Mouse (Mus musculus): Measurements from ENCODE around the gene Ifnab. TPM values are rescaled to one million over a fixed set of nuclear protein-coding genes. Genes with fewer than 3 reads are reported as not detected.

Ifnab gene
- polyA plus RNA-seq (2016; fragmentation: Nextera tagmentation; extraction: Ambion mirVana) = not detected in 2 replicates

DNA sequence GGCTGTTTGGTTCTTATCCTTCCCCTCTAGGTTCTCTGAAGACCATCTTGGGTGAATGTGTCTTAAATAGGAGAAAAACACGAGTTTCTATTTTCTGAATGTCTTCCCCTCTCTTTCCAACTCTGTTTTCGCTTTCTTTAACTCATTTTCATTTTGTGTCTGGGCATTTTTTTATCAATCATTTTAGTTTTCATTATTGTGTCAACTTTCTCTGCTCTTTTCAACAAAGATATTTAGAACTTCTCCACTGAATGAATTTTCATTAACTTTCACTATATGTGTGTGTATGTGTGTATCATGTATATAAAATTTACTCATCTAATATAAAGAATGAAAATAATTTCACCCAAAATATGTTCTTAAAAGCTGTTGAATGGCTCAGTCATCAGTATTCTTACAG lies at the start of gene Ifnab:
Gene Ifnab (minus strand): TSS at position 101 of the 400 bp plus-strand sequence.
- H3K4me1 ChIP-seq = no peaks in the 10 kb centered on the region
- no peak for ATAC-seq (ENCODE audit: low FRiP score)
- H3K9me3 ChIP-seq = no peaks in the 10 kb centered on the region
- H3K27ac ChIP-seq = no peak within 1 kb of the TSS
- H3K27me3 ChIP-seq = peaks cover 4% of the 10 kb centered on the region; the same call in 1 of the 2 replicates
- H3K9ac ChIP-seq = no peak within 1 kb of the TSS
- no peaks in the 10 kb centered on the region for H3K36me3 ChIP-seq (replicated peaks)
- 83% methylated on average over 2 of the region's 2 CpGs for WGBS
- no peak within 1 kb of the TSS for H3K4me3 ChIP-seq (replicated peaks)
- H3K4me2 ChIP-seq = no peak within 1 kb of the TSS

DNA sequence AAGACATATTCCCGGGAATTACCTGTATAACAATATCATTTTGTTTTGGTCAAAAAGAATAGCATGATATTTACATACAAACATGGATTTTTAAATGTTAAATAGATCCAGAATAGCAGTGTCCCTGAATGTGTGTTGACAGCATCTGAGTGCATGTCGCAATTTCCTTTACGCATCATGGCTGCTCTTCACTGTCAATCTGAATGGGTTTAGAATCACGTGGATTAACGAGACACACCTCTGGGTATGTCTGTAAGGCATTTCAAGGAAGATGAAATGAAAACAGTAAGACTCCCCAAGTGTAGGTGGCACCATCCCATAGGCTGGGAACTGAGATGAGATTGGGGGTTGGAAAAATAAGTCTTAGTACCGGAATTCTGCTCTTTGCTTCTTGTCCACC lies 47.9 kb upstream of the Ifnab start:
- H3K4me2 ChIP-seq = no peak overlapping the region
- WGBS = 93% methylated on average over 6 of the region's 6 CpGs
- H3K27ac ChIP-seq = no peak overlapping the region
- no peaks in the 10 kb centered on the region for H3K4me1 ChIP-seq
- H3K9me3 ChIP-seq = no peaks in the 10 kb centered on the region
- no peaks in the 10 kb centered on the region for H3K27me3 ChIP-seq
- no peak for ATAC-seq (ENCODE audit: low FRiP score)
- H3K9ac ChIP-seq = no peak overlapping the region
- H3K36me3 ChIP-seq (replicated peaks) = no peaks in the 10 kb centered on the region
- no peak overlapping the region for H3K4me3 ChIP-seq (replicated peaks)

DNA sequence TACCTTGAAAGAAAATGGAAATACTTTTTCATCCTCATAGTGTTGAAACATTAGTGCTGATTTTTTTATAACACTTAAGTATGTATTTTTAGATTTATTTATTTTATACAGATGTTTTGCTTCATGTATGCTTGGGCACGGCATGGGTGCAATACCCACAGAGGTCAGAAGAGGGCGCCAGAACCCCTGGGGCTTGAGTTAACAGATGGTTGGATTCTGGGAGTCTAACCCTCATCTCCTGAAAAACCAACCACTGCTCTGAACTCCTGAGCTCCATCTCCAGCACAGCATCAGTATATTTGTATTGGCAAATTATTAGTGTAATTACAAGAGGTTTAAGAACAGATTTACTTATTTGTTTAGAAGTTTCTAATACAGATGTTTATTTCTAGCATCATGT lies 47.3 kb upstream of the Ifnab start:
- WGBS = 0% methylated on average over 2 of the region's 2 CpGs
- Histone ChIP-seq H3K4me2 (no peak overlapping the region), H3K9me3 (no peaks in the 10 kb centered on the region), H3K27ac (no peak overlapping the region), H3K27me3 (no peaks in the 10 kb centered on the region), H3K36me3 (replicated peaks) (no peaks in the 10 kb centered on the region), H3K9ac (no peak overlapping the region), H3K4me3 (replicated peaks) (no peak overlapping the region), H3K4me1 (no peaks in the 10 kb centered on the region)
- ATAC-seq (ENCODE audit: low FRiP score) = 0 out of 2 replicates have a peak, but pooled peaks have one; percentile 17

DNA sequence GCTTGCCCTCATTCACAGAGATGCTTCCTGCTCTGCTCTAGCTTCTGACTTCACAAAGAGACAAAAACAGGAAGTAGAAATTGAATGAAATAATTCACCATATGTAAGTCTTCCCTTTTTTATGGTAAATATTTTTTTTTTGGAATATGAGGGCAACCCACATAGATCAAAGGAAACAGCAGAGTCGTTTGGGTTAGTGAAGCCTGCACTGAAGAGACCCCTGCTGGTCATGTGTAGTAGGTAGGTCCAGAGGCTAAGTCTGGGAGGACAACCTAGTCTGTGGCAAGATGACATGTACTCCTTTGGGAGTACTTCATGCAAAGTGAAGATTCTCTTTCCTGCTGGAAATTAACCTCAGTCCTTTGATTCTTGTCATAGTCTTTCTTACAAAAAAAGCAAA lies 36.2 kb upstream of the Ifnab start:
- Histone ChIP-seq H3K4me3 (replicated peaks) (no peak overlapping the region), H3K27me3 (peaks cover 6% of the 10 kb centered on the region; the same call in 1 of the 2 replicates), H3K36me3 (replicated peaks) (no peaks in the 10 kb centered on the region), H3K9me3 (no peaks in the 10 kb centered on the region), H3K27ac (no peak overlapping the region), H3K4me2 (no peak overlapping the region), H3K4me1 (no peaks in the 10 kb centered on the region), H3K9ac (no peak overlapping the region)
- no peak for ATAC-seq (ENCODE audit: low FRiP score)
- 0% methylated on average over 1 of the region's 1 CpGs for WGBS

DNA sequence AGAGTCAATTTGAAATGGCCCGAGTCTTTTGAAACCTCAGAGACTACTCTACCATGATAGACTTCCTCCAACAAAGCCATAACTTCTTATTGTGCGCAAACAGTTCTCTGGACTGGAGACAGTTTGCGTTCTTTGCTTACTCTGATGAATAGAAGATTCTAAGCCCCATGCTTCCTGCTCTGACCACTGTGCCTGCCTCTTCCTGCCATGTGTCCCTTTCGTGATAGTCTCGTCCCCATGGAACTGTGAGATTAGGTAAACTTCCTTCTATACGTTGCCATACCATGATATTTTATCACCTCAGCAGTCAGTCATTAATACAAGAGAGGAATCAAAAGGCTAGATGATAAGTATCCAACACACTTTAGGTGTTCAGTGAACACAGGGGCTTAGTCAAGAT lies 35.6 kb upstream of the Ifnab start:
- 91% methylated on average over 6 of the region's 6 CpGs for WGBS
- Histone ChIP-seq H3K36me3 (replicated peaks) (no peaks in the 10 kb centered on the region), H3K4me3 (replicated peaks) (no peak overlapping the region), H3K9ac (no peak overlapping the region), H3K9me3 (no peaks in the 10 kb centered on the region), H3K4me2 (no peak overlapping the region), H3K27ac (no peak overlapping the region), H3K4me1 (no peaks in the 10 kb centered on the region), H3K27me3 (peaks cover 6% of the 10 kb centered on the region; the same call in 1 of the 2 replicates)
- ATAC-seq (ENCODE audit: low FRiP score) = no peak

DNA sequence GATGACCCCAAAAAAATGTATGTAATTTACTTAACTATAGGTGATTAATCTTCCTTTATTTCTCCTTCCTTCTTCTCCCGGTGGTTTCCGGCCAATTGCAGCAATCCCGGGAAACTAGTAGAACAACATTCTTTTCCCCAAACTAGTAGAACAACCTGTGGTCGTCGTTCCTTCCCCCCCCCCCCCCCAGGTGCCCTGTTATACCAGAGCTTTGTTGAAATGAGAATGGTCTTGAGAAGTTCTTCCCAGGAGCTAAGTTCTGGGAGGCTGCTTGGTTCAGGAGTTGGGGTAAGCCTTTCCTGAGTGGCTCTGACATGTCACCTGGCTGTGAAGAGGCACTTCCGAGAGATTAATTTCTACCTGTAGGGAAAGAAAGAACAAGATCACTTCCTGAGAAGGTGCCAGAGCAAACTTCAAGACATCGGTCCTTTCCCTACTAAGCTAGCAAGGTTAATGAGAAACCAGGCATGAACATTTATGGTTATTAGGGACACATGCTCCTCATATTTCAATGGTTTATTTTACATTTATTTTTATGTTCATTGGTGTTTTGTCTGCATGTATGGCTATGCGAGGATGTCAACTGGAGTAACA lies 32.4 kb upstream of the Ifnab start:
- Histone ChIP-seq H3K4me2 (no peak overlapping the region), H3K4me3 (replicated peaks) (no peak overlapping the region), H3K4me1 (peaks cover 26% of the 10 kb centered on the region), H3K9me3 (no peaks in the 10 kb centered on the region), H3K9ac (no peak overlapping the region), H3K36me3 (replicated peaks) (peaks cover 13% of the 10 kb centered on the region), H3K27me3 (peaks cover 5% of the 10 kb centered on the region; the same call in 1 of the 2 replicates), H3K27ac (no peak overlapping the region)
- ATAC-seq (ENCODE audit: low FRiP score) = no peak
- 71% methylated on average over 8 of the region's 8 CpGs for WGBS

DNA sequence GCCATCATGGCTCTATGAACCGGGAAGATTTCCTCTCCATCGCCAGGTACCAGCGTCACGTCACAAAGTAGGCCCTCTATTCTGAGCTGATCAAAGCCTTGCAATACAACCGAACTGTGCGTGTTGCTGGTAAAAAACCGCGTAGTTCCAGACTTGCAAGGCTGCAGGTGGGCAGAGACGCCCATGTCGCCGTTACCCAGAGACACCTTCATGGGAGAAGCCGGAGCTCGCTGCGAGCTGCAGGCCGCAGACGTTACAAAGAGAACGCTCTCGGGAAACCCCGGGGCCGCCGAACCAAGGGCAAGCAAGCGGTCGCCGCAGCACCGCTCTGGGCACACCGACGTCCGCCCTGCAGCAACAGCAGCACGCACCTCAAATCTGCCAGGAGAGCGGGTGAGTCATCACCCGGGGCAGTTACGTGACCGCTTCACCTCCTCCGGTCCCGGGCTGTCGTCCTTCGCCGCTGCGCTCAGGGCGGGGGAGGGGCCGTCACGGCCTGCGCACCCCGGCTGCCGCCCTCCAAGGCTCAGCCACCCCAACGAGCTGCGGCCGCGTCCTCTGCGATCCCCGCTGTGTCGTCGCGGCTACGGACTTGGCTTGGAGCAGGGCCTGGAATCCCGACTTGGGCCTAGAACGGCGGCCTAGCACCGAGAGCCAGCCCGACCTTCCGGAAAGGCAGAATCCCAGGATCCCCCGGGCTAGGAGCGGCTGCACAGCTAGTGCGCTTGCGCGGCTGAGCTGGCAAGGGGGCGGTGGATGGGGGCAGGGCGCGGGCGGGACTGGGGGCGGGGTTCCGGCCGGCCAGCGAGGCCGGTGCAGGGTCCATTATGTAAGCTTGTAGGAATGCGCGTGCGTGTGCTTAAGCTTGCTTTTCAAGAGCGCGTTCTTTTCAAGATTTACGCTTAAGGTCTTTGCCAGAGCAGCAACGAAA lies 30.9 kb upstream of the Ifnab start, which contains the start of the genes Gm26566 and Klhl9:
Gene Gm26566 (plus strand): TSS at position 15 of the 931 bp plus-strand sequence.
Gene Klhl9 (minus strand): TSS at position 675 of the 931 bp plus-strand sequence.
- Histone ChIP-seq H3K36me3 (replicated peaks) (peaks cover 20% of the 10 kb centered on the region), H3K27ac (peak within 1 kb of the TSS; percentile 96), H3K4me1 (peaks cover 32% of the 10 kb centered on the region), H3K4me2 (peak within 1 kb of the TSS; percentile 81), H3K9me3 (no peaks in the 10 kb centered on the region), H3K27me3 (no peaks in the 10 kb centered on the region), H3K9ac (peak within 1 kb of the TSS; percentile 96), H3K4me3 (replicated peaks) (peak within 1 kb of the TSS; percentile 91)
- WGBS = under 1% methylated on average over 82 of the region's 82 CpGs
- ATAC-seq (ENCODE audit: low FRiP score) = peak; percentile 97

DNA sequence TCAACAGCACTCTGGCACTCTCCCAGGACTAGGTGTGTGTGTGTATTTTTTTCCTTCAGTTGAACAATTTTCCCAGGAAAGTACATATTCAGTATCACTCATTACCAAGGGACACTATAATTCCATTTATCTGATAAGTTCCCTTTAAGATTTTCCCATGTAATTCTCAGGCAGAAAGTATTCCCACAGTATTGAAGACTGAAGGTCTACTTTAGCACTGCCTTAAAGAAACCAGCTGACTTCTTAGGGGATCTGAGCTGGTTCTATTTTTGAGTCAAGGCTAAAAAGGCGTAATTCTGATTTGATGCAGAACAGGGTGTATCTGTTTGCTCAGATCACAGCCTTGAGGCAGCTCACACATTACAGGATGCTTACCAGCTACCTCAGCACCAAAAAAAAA lies 27.6 kb upstream of the Ifnab start:
- Histone ChIP-seq H3K4me1 (peaks cover 32% of the 10 kb centered on the region), H3K36me3 (replicated peaks) (peaks cover 41% of the 10 kb centered on the region), H3K9ac (no peak overlapping the region), H3K27ac (no peak overlapping the region), H3K4me2 (peak overlapping the region; percentile 49), H3K27me3 (no peaks in the 10 kb centered on the region), H3K4me3 (replicated peaks) (peak overlapping the region; percentile 23), H3K9me3 (no peaks in the 10 kb centered on the region)
- ATAC-seq (ENCODE audit: low FRiP score) = no peak
- WGBS = 72% methylated on average over 1 of the region's 1 CpGs

DNA sequence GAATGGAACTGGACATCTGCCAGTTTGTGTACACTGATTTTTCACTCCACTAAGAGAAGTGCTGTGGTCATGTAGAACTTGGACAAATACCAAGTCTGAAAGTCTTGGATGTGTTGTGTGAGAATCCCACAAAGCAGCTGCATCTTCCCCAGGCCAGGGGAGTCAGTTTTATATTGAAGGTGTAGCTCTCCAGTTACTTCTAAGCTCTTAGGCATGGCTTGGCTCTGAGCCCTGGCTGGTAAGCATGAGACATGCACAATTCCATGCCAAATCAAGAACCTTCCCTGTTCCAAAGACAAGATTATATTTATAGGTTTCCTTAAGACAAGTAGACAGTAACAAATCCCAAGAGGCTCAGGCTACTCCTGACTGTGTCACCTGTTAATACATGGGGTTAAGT lies 23.9 kb upstream of the Ifnab start:
- H3K27me3 ChIP-seq = no peaks in the 10 kb centered on the region
- no peak overlapping the region for H3K4me3 ChIP-seq (replicated peaks)
- peaks cover 37% of the 10 kb centered on the region for H3K36me3 ChIP-seq (replicated peaks)
- no peak overlapping the region for H3K4me2 ChIP-seq
- peaks cover 18% of the 10 kb centered on the region for H3K4me1 ChIP-seq
- no peak overlapping the region for H3K27ac ChIP-seq
- ATAC-seq (ENCODE audit: low FRiP score) = no peak
- H3K9ac ChIP-seq = no peak overlapping the region
- no peaks in the 10 kb centered on the region for H3K9me3 ChIP-seq

DNA sequence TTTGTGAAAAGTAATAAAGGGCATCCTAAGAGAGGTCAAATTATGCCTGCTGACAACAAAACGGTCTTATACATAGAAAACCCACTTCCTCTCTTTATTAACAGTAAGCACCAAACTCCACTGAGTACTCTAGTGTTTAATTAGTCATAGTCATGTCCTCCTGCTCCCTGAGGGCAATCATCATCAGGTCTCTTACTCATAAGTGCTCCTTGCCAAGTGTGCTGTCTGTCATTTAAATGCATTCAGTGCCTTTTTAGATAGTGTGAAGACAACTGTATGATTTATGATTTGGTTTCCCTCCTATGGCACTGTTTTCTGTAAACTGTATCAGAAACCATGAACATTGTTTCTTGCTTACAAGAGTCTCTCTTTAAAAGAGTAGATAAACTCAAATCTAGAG lies 23.1 kb upstream of the Ifnab start:
- peaks cover 39% of the 10 kb centered on the region for H3K36me3 ChIP-seq (replicated peaks)
- no peak overlapping the region for H3K4me3 ChIP-seq (replicated peaks)
- H3K4me1 ChIP-seq = peaks cover 13% of the 10 kb centered on the region
- no peak overlapping the region for H3K9ac ChIP-seq
- no peak for ATAC-seq (ENCODE audit: low FRiP score)
- 97% methylated on average over 1 of the region's 1 CpGs for WGBS
- no peak overlapping the region for H3K27ac ChIP-seq
- H3K4me2 ChIP-seq = no peak overlapping the region
- H3K9me3 ChIP-seq = no peaks in the 10 kb centered on the region
- no peaks in the 10 kb centered on the region for H3K27me3 ChIP-seq

DNA sequence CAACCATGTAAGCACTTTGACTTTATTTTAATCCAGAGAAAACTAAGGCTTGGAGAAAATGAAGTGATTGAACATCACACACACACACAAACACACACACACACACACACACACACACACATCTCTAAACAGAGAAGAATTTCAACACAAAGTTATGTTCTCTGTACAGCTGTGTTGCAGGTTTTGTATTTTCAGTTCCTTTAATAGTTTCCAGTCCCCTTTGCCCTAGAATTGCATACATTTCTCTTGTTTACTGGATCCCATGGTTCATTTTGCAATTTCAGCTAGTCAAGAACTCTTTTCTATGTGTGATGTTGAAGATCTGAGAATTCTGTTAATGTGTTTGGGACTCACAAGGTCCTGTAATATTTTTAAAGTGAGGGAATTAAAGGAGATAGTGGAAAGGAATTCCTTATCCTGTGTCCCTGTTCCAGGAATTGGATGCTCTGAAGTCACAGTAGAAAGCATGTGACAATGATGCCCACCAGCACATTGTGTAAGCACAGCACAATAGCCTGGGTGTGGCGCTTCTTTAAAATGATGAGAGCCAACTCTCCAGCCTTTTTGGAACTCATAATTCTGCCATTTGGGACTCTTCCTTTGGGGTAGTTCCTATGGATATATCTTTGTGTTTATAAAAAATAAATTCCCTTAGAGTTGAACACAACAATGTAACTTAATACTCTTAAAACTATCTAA lies 16.1 kb upstream of the Ifnab start:
- 0 out of 2 replicates have a peak, but pooled peaks cover 3% of the 10 kb centered on the region for H3K36me3 ChIP-seq (replicated peaks)
- no peaks in the 10 kb centered on the region for H3K27me3 ChIP-seq
- no peak for ATAC-seq (ENCODE audit: low FRiP score)
- no peaks in the 10 kb centered on the region for H3K9me3 ChIP-seq
- H3K9ac ChIP-seq = no peak overlapping the region
- H3K4me1 ChIP-seq = no peaks in the 10 kb centered on the region
- H3K27ac ChIP-seq = no peak overlapping the region
- WGBS = 87% methylated on average over 1 of the region's 1 CpGs
- H3K4me3 ChIP-seq (replicated peaks) = no peak overlapping the region
- no peak overlapping the region for H3K4me2 ChIP-seq

DNA sequence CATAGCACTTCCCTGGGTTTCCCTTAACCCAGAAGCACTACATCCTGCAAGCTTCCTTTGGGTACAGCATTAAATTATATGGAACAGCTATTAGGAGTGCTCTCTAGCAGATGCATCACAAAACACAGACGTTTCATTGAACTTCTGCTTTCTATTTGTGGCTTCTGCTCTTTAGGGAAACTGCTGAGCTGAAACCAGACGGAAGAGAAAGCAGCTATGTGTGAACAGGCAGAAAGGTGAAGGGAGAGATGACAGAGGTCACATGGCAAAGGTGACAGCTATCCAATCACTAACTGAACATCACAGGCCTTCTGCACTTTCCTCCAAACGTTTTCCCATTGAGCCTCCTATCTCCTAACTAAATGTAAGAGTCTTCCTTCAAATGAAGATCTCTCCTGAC lies 14.8 kb upstream of the Ifnab start:
- 0 out of 2 replicates have a peak, but pooled peaks cover 3% of the 10 kb centered on the region for H3K36me3 ChIP-seq (replicated peaks)
- WGBS = 57% methylated on average over 3 of the region's 3 CpGs
- H3K9ac ChIP-seq = no peak overlapping the region
- no peaks in the 10 kb centered on the region for H3K4me1 ChIP-seq
- H3K4me2 ChIP-seq = no peak overlapping the region
- ATAC-seq (ENCODE audit: low FRiP score) = no peak
- H3K4me3 ChIP-seq (replicated peaks) = no peak overlapping the region
- H3K9me3 ChIP-seq = no peaks in the 10 kb centered on the region
- H3K27ac ChIP-seq = no peak overlapping the region
- H3K27me3 ChIP-seq = no peaks in the 10 kb centered on the region

Data from forebrain, embryonic 12.5 days (tissue).